Mouse (Mus musculus): Measurements from ENCODE around the gene Nmrk2.
"Not testable (repeated sequence)": the region's sequence is repeated elsewhere in the genome, so short reads cannot be mapped to it uniquely, and the experiment has no call there.

DNA sequence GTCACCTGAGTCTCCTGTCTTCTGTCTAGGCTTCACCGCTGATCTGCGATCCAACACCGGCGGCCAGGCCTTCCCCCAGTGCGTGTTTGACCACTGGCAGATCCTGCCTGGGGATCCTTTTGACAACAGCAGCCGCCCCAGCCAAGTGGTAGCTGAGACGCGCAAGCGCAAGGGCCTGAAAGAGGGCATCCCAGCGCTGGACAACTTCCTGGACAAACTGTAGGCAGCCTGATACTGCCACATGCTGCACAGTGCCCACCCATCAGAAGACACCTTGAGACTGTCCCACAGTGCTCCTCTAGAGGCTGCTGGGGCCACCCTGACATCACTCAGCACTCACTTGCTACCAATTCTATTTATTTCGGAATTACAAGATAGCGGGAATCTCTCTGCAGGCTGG is 20.0 kb downstream of the Nmrk2 start:
- TF ChIP-seq CTCF (IDR thresholded peaks at IDR 0.05; ENCODE audit: borderline replicate concordance, insufficient read depth, low read length); POLR2A (IDR thresholded peaks at IDR 0.05; ENCODE audit: low read depth, low read length): not testable (repeated sequence)

All from embryonic fibroblast, embryonic 13.5 days (primary cell).